Mouse (Mus musculus): Measurements from ENCODE around the gene Olfr543.

Olfr543 gene

DNA sequence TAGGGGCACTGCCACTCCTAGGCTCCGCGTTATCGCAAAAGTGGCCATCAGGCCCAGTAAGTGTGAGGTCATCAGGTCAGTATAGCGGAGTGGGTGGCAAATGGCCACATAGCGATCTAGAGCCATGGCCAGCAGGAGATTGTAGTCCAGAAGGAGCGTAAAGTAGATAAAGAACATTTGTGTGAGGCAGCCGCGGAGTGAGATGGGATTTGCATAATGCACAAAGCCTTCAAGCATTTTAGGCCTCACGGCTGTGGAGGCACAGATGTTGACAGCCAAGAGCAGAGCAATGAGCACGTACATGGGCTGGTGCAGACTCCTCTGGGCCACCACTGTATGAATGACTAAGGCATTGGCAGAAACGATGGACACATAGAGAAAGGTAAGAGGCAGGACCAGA is 4.1 kb downstream of the Olfr543 start:
- no peak for DNase-seq (ENCODE audit: low read depth, low spot score)

DNA sequence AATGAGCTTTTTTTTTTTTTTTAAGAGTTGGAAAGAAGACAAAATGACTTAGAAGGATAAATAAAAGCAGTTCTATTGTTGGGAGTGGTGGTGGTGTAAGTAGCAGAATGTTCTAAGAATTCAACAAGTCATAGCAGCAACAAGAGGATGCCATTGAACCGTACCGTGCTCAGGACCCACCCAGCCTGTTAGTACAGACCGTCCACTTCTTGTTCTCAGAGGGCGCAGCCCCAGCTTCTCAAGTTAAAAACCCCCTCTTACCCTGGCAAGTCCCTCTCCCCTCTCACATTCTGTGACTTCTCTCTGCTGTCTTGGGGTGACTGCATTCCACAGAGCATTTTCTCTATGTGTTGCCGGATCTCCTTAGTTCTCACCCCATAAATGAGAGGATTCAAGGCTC is 4.9 kb downstream of the Olfr543 start:
- DNase-seq (ENCODE audit: low read depth, low spot score), result no peak

DNA sequence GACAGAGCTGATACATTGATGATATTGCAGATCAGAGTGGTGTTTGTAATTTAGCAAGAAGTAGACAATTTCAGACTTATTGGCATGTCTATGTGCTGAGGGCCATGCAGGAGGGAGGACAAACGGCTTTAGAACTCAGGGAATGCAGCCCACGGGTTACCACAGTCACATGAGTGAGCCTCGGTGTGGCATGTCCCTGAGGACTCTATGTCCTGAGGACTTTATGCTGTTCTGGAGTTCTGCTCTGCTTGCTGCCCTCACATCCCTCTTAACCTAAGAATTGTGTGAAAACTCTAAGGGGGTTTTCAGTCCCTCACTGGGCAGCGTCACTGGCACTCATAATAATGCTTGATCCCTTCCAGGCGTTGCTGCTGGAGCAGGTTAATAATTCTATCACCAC is 8.8 kb downstream of the Olfr543 start:
- no peak for DNase-seq (ENCODE audit: low read depth, low spot score)

DNA sequence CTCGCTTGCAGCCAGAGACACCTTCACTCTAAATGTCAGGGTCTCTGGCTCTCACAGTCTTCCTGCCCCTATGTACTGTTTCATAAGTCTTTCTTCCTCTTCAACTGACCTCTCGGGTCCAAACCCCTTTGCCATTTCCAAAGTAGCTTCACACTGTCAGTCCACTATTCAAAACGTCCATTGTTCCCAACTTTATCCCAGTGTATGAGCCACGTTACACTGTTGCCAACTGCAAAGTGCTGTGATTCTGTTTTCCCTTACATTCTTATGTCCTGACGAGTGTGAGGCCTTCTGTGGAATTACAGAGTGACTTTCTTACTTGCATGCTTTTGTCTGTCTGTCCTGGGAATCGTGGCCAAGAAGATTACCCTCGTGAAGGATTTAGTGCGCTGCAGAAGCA is 13.9 kb downstream of the Olfr543 start:
- no peak for DNase-seq (ENCODE audit: low read depth, low spot score)

DNA sequence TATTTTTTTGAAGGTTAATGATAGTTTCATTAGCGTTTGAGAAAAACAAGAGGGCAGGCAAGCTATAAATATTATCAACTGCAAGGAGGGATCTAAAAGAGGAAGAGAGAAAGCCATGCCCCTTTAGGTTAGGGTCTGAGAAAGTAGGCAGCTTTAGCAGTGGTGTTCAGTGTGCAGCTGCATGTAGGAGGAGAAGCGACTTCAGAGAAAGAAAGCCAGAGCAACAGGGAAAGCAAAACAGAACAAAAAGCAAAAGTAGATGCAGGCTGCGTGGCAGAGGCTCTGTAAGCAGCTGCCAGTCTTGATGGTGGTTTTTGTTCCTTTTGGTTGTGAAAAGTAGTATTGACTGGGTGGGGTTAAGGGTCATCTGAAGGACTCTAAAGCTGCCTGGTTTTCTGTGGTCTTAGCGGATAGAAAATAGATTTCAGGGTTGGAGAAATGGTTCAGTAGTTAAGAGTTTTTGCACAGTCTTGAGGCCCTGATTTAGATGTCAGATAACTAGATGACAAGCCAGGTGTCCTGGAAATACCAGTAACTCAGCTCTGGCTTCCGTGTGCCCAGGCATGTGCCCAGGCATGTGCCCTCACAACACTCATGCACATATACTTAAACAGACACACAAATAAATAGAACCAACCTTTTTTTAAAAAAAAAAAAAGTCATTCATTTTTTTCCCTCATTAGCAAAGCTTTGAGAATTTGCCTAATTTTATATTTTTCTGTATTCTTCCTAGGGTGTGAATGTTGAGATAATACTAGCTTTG is 22.7 kb downstream of the Olfr543 start:
- DNase-seq (ENCODE audit: low read depth, low spot score), result no peak

DNA sequence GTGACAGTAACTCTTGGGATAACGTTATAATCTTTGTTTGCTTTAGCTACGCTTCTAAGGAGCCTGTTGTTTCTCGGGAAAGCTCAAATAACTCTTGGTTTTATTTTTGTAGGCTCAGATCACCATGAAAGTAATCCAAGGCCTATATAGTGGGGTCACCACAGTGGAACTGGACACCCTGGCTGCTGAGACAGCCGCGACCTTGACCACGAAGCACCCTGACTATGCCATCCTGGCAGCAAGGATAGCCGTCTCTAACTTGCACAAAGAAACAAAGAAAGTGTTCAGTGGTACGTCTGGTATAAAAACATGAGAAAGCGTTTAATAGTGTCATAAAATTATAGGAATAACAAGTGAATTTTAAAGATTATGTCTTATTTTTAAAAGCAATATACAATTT is 35.0 kb downstream of the Olfr543 start:
- no peak for DNase-seq (ENCODE audit: low read depth, low spot score)

DNA sequence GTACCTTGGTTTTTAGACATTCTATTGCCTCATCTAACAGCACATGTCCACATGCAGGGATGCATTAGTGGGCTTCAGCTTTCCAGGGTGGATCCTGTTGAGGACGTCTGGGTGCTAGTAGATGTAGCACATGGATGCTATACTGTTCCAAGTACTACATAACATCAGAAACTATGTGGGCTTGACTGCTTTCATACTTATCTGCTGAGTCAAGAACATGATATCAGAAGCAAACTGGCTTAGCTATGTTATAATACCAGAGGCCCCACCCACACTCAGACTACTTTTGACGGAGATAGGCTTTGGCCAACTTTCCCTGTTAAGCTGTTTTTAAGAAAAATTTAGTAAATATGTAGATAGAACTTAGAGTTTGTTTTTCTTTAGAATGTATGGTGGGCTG is 37.2 kb downstream of the Olfr543 start:
- DNase-seq (ENCODE audit: low read depth, low spot score), result no peak

DNA sequence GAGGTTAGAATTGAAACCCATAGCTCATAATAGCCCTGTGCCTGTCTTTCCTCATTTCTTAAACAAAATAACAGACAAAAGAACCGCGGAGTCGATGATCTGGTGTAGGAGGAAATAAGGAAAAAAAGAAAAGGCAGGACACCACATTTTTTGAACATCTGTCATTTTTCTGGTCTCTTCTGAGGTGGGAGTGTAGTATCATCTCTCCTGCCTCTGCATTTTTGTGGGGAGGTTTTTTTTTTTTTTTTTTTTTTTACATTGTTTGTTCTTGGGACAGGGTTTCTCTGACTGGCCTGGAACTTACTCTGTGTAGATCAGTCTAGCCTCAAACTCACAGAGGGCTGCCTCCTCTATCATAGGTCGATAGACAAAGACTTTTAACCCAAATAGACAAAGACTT is 39.0 kb downstream of the Olfr543 start:
- no peak for DNase-seq (ENCODE audit: low read depth, low spot score)

DNA sequence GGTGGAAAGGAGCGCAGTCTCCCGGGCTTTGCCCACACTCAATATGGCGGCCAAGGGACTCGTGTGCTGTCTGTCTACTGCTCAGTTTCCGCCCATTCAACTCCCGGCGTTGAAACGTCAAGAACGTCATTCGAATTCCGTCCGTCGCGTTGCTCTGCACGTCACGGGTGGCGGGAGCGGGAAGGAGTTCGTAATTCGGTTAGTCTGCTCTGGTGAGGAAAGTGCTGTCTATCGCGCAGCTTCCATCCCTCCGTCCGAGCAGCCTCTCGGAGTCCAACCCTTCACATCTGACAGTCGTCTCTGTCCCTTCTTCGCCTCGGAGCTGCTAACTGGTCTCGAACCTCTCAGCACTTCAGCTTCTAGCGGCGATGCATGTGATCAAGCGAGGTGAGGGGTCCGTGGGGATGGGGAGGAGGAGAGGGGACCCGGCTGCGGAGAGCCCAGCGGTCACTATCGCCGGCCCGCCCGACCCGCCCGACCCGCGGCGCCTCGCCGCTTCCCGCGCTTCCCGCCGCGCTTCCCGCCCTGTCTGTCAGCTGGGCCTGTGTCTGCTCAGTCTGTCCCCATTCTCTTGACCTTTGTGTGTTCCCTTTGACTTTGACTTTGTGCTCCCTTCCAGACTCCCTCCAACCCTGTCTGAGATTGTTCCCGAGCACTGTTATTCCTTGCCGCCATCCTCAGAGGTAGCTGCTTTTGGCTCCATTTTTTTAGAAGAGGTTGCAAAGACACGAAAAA is 39.7 kb downstream of the Olfr543 start, which contains the start of gene Rrm1:
Gene Rrm1 (plus strand): TSS at position 39 of the 735 bp plus-strand sequence.
- DNase-seq (ENCODE audit: low read depth, low spot score), result peak; percentile 93

DNA sequence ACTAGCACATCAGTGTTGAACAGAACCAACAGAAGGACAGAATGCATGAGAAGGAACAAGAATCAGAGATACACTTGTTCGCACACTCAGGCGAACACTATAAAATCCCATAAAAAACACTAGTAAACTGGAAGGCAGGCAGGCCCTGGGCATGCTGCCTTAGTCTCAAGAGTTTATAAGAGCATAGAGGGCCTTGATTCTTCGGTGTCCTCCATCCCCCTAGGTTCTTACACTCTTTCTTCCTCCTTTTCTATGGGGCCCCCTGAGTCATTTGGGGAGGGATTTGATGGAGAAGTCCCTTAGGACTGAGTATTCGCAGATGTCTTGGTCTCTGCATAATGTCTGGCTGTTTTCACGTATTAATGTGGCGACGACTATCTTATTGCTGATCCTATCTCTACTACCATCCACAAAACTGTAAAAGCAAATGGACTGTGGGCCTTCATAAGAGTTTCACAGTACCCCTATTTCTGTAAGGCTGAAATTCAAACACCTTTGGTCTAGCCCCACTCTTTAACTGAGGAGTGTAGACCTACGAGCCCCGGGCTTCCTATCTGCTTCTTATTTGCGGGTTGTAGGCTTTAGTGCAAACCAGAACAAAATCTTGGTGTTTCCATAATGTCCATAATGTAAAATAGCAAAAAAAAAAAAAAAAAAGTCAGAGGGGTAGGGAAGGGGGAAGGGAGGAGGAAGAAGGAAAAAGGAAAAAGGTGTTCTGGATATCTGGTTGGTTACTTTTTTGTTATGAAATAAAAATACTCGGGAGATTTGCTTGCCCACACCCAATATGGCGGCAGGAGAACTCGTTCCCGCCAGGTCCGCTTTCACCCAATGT is 40.4 kb downstream of the Olfr543 start:
- DNase-seq (ENCODE audit: low read depth, low spot score), result no peak

DNA sequence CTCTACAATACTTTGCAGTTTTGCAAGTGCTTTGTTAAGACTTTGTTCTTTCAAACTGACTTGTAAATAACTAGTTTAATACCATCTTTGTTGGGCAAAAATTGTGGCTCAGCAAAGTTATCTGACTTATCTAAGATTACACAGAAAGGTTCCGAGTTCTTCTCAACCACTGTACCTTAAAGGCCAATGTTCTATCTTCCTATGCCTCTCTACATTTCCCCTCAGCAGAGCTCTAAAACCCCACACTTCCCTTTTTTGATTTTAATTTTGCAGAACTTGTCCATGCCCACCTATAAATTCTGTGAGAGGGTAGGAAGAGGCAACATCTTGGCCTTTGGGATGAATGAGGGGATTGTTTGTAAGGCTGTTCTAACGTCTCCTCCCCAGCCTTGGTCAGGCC is 47.1 kb downstream of the Olfr543 start:
- DNase-seq (ENCODE audit: low read depth, low spot score), result no peak
